Mouse (Mus musculus): ENCODE data around the gene Rogdi.

The Rogdi gene

GRCm38 (mm10) chr16:5013054-5013838 lies at the start of gene Rogdi:
Gene Rogdi (minus strand): TSS chr16:5013553.
- in situ Hi-C loops (cut with MboI): no loop called here

GRCm38 (mm10) chr16:5058114-5058513 lies 44.8 kb upstream of the Rogdi start:
- in situ Hi-C loops (cut with MboI): no loop called here

GRCm38 (mm10) chr16:5050251-5051110 lies 37.1 kb upstream of the Rogdi start:
- in situ Hi-C loops (cut with MboI): no loop called here

GRCm38 (mm10) chr16:5049774-5050234 lies 36.5 kb upstream of the Rogdi start, which contains the start of the genes Glyr1 and Ubn1:
Gene Glyr1 (minus strand): TSS chr16:5049863.
Gene Ubn1 (plus strand): TSS chr16:5050057.
- in situ Hi-C loops (cut with MboI): no loop called here

- in situ Hi-C loops (cut with MboI): no loop called here
Observed at GRCm38 (mm10) chr16:5049182-5049773, 35.9 kb upstream of the Rogdi start.

GRCm38 (mm10) chr16:5045322-5045721 lies 32.0 kb upstream of the Rogdi start:
- in situ Hi-C loops (cut with MboI): no loop called here

- in situ Hi-C loops (cut with MboI): no loop called here
Observed at GRCm38 (mm10) chr16:5036649-5037234, 23.4 kb upstream of the Rogdi start.

GRCm38 (mm10) chr16:5035591-5035990 lies 22.2 kb upstream of the Rogdi start:
- in situ Hi-C loops (cut with MboI): no loop called here

GRCm38 (mm10) chr16:5029847-5030246 lies 16.5 kb upstream of the Rogdi start:
- in situ Hi-C loops (cut with MboI): no loop called here

- in situ Hi-C loops (cut with MboI): no loop called here
Observed at GRCm38 (mm10) chr16:5024021-5024420, 10.7 kb upstream of the Rogdi start.

- in situ Hi-C loops (cut with MboI): no loop called here
Observed at GRCm38 (mm10) chr16:5014578-5014977, 1.2 kb upstream of the Rogdi start.

- in situ Hi-C loops (cut with MboI): no loop called here
Observed at GRCm38 (mm10) chr16:5012036-5013005, 1.0 kb downstream of the Rogdi start.

GRCm38 (mm10) chr16:5011285-5011684 lies 2.1 kb downstream of the Rogdi start:
- in situ Hi-C loops (cut with MboI): no loop called here

GRCm38 (mm10) chr16:5010371-5010935 lies 2.9 kb downstream of the Rogdi start:
- in situ Hi-C loops (cut with MboI): no loop called here

GRCm38 (mm10) chr16:5008076-5008475 lies 5.3 kb downstream of the Rogdi start:
- in situ Hi-C loops (cut with MboI): no loop called here

- in situ Hi-C loops (cut with MboI): no loop called here
Observed at GRCm38 (mm10) chr16:5007492-5007891, 5.9 kb downstream of the Rogdi start.

- in situ Hi-C loops (cut with MboI): no loop called here
Observed at GRCm38 (mm10) chr16:5007067-5007466, 6.3 kb downstream of the Rogdi start, which contains the start of gene Smim22. Gene Smim22 (plus strand): TSS chr16:5007288.

- in situ Hi-C loops (cut with MboI): no loop called here
Observed at GRCm38 (mm10) chr16:5000611-5001010, 12.7 kb downstream of the Rogdi start.

- in situ Hi-C loops (cut with MboI): no loop called here
Observed at GRCm38 (mm10) chr16:4998984-4999383, 14.4 kb downstream of the Rogdi start.

GRCm38 (mm10) chr16:4997553-4997952 lies 15.8 kb downstream of the Rogdi start, which contains the start of gene Sept12:
Gene Sept12 (minus strand): TSS chr16:4997852.
- in situ Hi-C loops (cut with MboI): no loop called here
